Comparison of ENCODE assay signal across 7 mouse cellular contexts in genomic region chr4:117866083-117866482, GRCm38 (mm10). TPM values are rescaled to one million over a fixed set of nuclear protein-coding genes. Genes with fewer than 3 reads are reported as not detected.
DNase-seq lines count a peak whose midpoint lies in the region; ATAC-seq lines count a peak whose summit lies in the region.

No protein-coding gene starts in this region.

- peak overlapping the region; percentile 69; the same call in 1 of the 2 replicates for H3K27ac ChIP-seq in kidney, embryonic 14.5 days (ENCODE audit: low read depth, low read length)
- no peak overlapping the region for H3K27ac ChIP-seq in hindbrain, embryonic 13.5 days

- no peak overlapping the region for H3K4me2 ChIP-seq in kidney, embryonic 14.5 days (replicated peaks; ENCODE audit: low read depth, low read length)
- H3K4me2 ChIP-seq in hindbrain, embryonic 13.5 days, result no peak overlapping the region

- no peak overlapping the region for H3K4me3 ChIP-seq in kidney, embryonic 14.5 days (ENCODE audit: low read length)
- no peak overlapping the region for H3K4me3 ChIP-seq in hindbrain, embryonic 13.5 days

- peak; percentile 84 for DNase-seq in 3134 (ENCODE audit: extremely low read depth, insufficient read length, low spot score)
- DNase-seq in B cell, adult 2 months, result peak; percentile 28 to 33
- peak; percentile 75 for DNase-seq in gastrocnemius, postnatal 10 days
- no peak for DNase-seq in right cerebral cortex, adult 18-20 months

- peaks cover 16% of the 10 kb centered on the region for H3K4me1 ChIP-seq in kidney, embryonic 14.5 days (ENCODE audit: control insufficient read depth, insufficient read depth, low read length)
- H3K4me1 ChIP-seq in hindbrain, embryonic 13.5 days (replicated peaks), result peaks cover 38% of the 10 kb centered on the region

- 27% methylated on average over 9 of the region's 9 CpGs for WGBS in kidney, embryonic 14.5 days
- 57% methylated on average over 9 of the region's 9 CpGs for WGBS in hindbrain, embryonic 13.5 days

- no peaks in the 10 kb centered on the region for H3K36me3 ChIP-seq in kidney, embryonic 14.5 days (ENCODE audit: control insufficient read depth, insufficient read depth, low read length)
- no peaks in the 10 kb centered on the region for H3K36me3 ChIP-seq in hindbrain, embryonic 13.5 days

- H3K9me3 ChIP-seq in kidney, embryonic 14.5 days (ENCODE audit: control insufficient read depth, low read length), result no peaks in the 10 kb centered on the region
- no peaks in the 10 kb centered on the region for H3K9me3 ChIP-seq in hindbrain, embryonic 13.5 days

- ATAC-seq in kidney, embryonic 14.5 days (ENCODE audit: low FRiP score, low TSS enrichment), result peak; percentile 78
- ATAC-seq in megakaryocyte progenitor cell, adult 5-6 weeks (replicated peaks; ENCODE audit: poor library complexity), result peak; percentile 53
- no peak for ATAC-seq in hindbrain, embryonic 13.5 days (ENCODE audit: low FRiP score)

- H3K27me3 ChIP-seq in kidney, embryonic 14.5 days (ENCODE audit: control insufficient read depth, insufficient read depth, low read length), result no peaks in the 10 kb centered on the region
- H3K27me3 ChIP-seq in hindbrain, embryonic 13.5 days, result peaks cover 4% of the 10 kb centered on the region; the same call in 1 of the 2 replicates

- H3K9ac ChIP-seq in kidney, embryonic 14.5 days (ENCODE audit: low read depth, low read length), result peak overlapping the region; percentile 34
- no peak overlapping the region for H3K9ac ChIP-seq in hindbrain, embryonic 13.5 days

RNA-seq across cellular contexts. Expression of gene Ccdc24, which starts 6.3 kb away (rescaled TPM):
- under 1 TPM; 0.70 to 0.81 TPM for total RNA-seq in gastrocnemius, postnatal 10 days (2021)
- polyA plus RNA-seq in kidney, embryonic 14.5 days (2014; fragmentation: Nextera tagmentation; extraction: Ambion mirVana), result 1.8 and 2.0 TPM in 2 replicates
- not detected in 2 replicates for total RNA-seq in megakaryocyte progenitor cell, adult 5-6 weeks (2015)
- total RNA-seq in megakaryocyte progenitor cell, adult 5-6 weeks (2017), result not detected in 2 replicates
- polyA plus RNA-seq in hindbrain, embryonic 13.5 days (2015; fragmentation: Nextera tagmentation; extraction: Ambion mirVana), result 1.6 and 2.8 TPM in 2 replicates

RNA-seq across cellular contexts. Expression of gene B4galt2, which starts 17.2 kb away (rescaled TPM):
- 10 to 100 TPM; 12.3 to 15.0 TPM for total RNA-seq in gastrocnemius, postnatal 10 days (2021)
- 30.9 and 31.5 TPM in 2 replicates for polyA plus RNA-seq in kidney, embryonic 14.5 days (2014; fragmentation: Nextera tagmentation; extraction: Ambion mirVana)
- total RNA-seq in megakaryocyte progenitor cell, adult 5-6 weeks (2015), result 0.54 TPM in 2 replicates
- not detected in 2 replicates for total RNA-seq in megakaryocyte progenitor cell, adult 5-6 weeks (2017)
- polyA plus RNA-seq in hindbrain, embryonic 13.5 days (2015; fragmentation: Nextera tagmentation; extraction: Ambion mirVana), result 45.2 and 45.4 TPM in 2 replicates

RNA-seq across cellular contexts. Expression of gene Atp6v0b, which starts 21.1 kb away (rescaled TPM):
- 10 to 100 TPM; 60.6 to 74.5 TPM for total RNA-seq in gastrocnemius, postnatal 10 days (2021)
- 182 and 213 TPM in 2 replicates for polyA plus RNA-seq in kidney, embryonic 14.5 days (2014; fragmentation: Nextera tagmentation; extraction: Ambion mirVana)
- total RNA-seq in megakaryocyte progenitor cell, adult 5-6 weeks (2015), result 308 and 311 TPM in 2 replicates
- total RNA-seq in megakaryocyte progenitor cell, adult 5-6 weeks (2017), result 105 and 150 TPM in 2 replicates
- polyA plus RNA-seq in hindbrain, embryonic 13.5 days (2015; fragmentation: Nextera tagmentation; extraction: Ambion mirVana), result 485 and 492 TPM in 2 replicates

RNA-seq across cellular contexts. Expression of gene Dph2, which starts 25.7 kb away (rescaled TPM):
- 1 to 10 TPM; 3.1 to 3.3 TPM for total RNA-seq in gastrocnemius, postnatal 10 days (2021)
- 19.1 and 22.0 TPM in 2 replicates for polyA plus RNA-seq in kidney, embryonic 14.5 days (2014; fragmentation: Nextera tagmentation; extraction: Ambion mirVana)
- total RNA-seq in megakaryocyte progenitor cell, adult 5-6 weeks (2015), result 9.5 and 13.0 TPM in 2 replicates
- total RNA-seq in megakaryocyte progenitor cell, adult 5-6 weeks (2017), result 8.3 and 10.3 TPM in 2 replicates
- 24.0 and 24.8 TPM in 2 replicates for polyA plus RNA-seq in hindbrain, embryonic 13.5 days (2015; fragmentation: Nextera tagmentation; extraction: Ambion mirVana)

RNA-seq across cellular contexts. Expression of gene Slc6a9, which starts 31.8 kb away (rescaled TPM):
- total RNA-seq in gastrocnemius, postnatal 10 days (2021), result 1 to 10 TPM; 5.6 to 6.7 TPM
- 9.4 and 11.0 TPM in 2 replicates for polyA plus RNA-seq in kidney, embryonic 14.5 days (2014; fragmentation: Nextera tagmentation; extraction: Ambion mirVana)
- 0.05 TPM in 1 of 2 replicates, not detected in the other for total RNA-seq in megakaryocyte progenitor cell, adult 5-6 weeks (2015)
- total RNA-seq in megakaryocyte progenitor cell, adult 5-6 weeks (2017), result 0.21 and 2.6 TPM in 2 replicates
- polyA plus RNA-seq in hindbrain, embryonic 13.5 days (2015; fragmentation: Nextera tagmentation; extraction: Ambion mirVana), result 22.8 and 27.7 TPM in 2 replicates

Comparison
In these comparisons a context has a peak if more than half of its experiments do, and no peak if none do; other contexts are left out.
1. RNA of gene B4galt2, which starts 17.2 kb away (total RNA-seq): 12.3 to 15.0 TPM in gastrocnemius, postnatal 10 days; 0.54 TPM in megakaryocyte progenitor cell, adult 5-6 weeks; every median in the first group is over 4 times any median in the second.